Mouse (Mus musculus) embryonic facial prominence, embryonic 11.5 days (tissue): ENCODE data around the gene Hspg2. TPM values are rescaled to one million over a fixed set of nuclear protein-coding genes. Genes with fewer than 3 reads are reported as not detected.

Source experiments
- ATAC-seq: fragments of 200-750 bp; cut with Nextera tagmentation; replicated peaks from 2 replicates; pipeline ENCODE4 v1.8.0; 2017; ENCODE audit warnings: low read depth; ENCODE audit not compliant: insufficient number of reproducible peaks, low FRiP score, low TSS enrichment
- DNase-seq: peaks from one replicate; pipeline ENCODE4 v3.0.0-alpha.2; 2015; ENCODE audit warnings: low spot score
- H3K27ac ChIP-seq: fragments of 300-500 bp; sonication (generic); replicated peaks from 2 replicates; pipeline ENCODE4 v1.5.1; 2014; ENCODE audit warnings: mild to moderate bottlenecking, low read depth, low read length, control low read depth
- H3K27me3 ChIP-seq: fragments of 300-500 bp; sonication (generic); 2 replicates; pipeline ENCODE4 v1.6.1; 2014; ENCODE audit warnings: mild to moderate bottlenecking, low read length, moderate library complexity, mixed read lengths; ENCODE audit not compliant: control insufficient read depth, insufficient read depth
- H3K36me3 ChIP-seq: fragments of 300-500 bp; sonication (generic); replicated peaks from 2 replicates; pipeline ENCODE4 v1.6.1; 2014; ENCODE audit warnings: low read depth, mild to moderate bottlenecking, low read length, moderate library complexity, mixed read lengths; ENCODE audit not compliant: control insufficient read depth, insufficient read depth
- H3K4me1 ChIP-seq: fragments of 300-500 bp; sonication (generic); 2 replicates; pipeline ENCODE4 v1.6.1; 2014; ENCODE audit warnings: low read length, mixed read lengths; ENCODE audit not compliant: control insufficient read depth, insufficient read depth
- H3K4me2 ChIP-seq: fragments of 300-500 bp; sonication (generic); 2 replicates; pipeline ENCODE4 v1.6.1; 2014; ENCODE audit warnings: low read depth, mild to moderate bottlenecking, control low read depth, low read length, moderate library complexity
- H3K4me3 ChIP-seq: fragments of 300-500 bp; sonication (generic); 2 replicates; pipeline ENCODE4 v1.5.1; 2014; ENCODE audit warnings: low read depth, low read length, control low read depth
- H3K9ac ChIP-seq: fragments of 300-500 bp; sonication (generic); replicated peaks from 2 replicates; pipeline ENCODE4 v1.6.1; 2014; ENCODE audit warnings: mild to moderate bottlenecking, control low read depth, low read length
- H3K9me3 ChIP-seq: fragments of 300-500 bp; sonication (generic); replicated peaks from 2 replicates; pipeline ENCODE4 v1.6.1; 2016; ENCODE audit warnings: mild to moderate bottlenecking, low read length, inconsistent platforms, mixed read lengths; ENCODE audit not compliant: control insufficient read depth
- WGBS: fragments of 180-500 bp; shearing (Covaris S2); extraction: QIAGEN DNeasy Blood & Tissue Kit; methylation state at CpG from one replicate; pipeline ENCODE4 v1.1.7; 2014; 5-methylcytosine and 5-hydroxymethylcytosine counted together
- polyA plus RNA-seq: library from polyadenylated mRNA; unstranded; fragments of >200 nt; fragmentation: Nextera tagmentation; extraction: Ambion mirVana; gene quantifications from 2 replicates; pipeline ENCODE4 v1.2.1, GENCODE M21; 2014

Hspg2 gene
- polyA plus RNA-seq, 1 experiment from 2014 or later = 14.4 TPM

DNA sequence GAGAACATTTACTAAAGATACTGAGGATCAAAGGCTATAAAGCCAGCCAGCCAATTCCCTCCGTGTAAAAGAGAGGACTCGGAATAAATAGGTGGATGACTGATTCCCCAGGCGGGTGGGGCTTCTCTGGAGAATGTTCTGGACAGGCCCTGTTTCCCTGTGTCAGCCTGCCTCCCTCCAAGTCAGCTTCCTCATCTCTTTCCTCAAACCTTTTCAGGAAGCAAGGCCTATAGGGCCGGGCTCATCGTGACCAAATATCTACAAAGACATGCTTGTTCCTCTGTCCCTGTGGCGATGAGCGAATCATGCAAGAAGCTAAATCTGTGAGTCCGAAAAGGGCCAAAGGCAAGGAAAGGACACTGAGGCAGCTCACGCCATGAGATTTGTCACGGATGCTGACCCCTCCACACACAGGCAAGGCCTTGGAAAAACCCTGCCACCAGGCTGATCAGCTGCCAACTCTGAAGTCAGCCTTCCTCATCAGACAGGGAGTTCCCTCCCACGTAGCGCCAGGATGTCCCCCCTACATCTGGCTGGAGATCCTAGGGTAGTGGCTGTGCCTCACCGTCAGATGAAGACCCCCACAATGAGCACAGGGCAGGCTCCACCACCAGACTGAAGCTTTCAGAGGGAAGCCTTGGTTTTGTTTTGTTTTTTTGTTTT is 3.3 kb upstream of the Hspg2 start:
- Histone ChIP-seq H3K27ac (no peak overlapping the region), H3K36me3 (no peaks in the 10 kb centered on the region), H3K9ac (no peak overlapping the region), H3K4me3 (no peak overlapping the region), H3K27me3 (no peaks in the 10 kb centered on the region), H3K9me3 (no peaks in the 10 kb centered on the region), H3K4me1 (no peaks in the 10 kb centered on the region), H3K4me2 (no peak overlapping the region)
- DNase-seq (no peak), ATAC-seq (no peak)
- WGBS = 69% methylated on average over 13 of the region's 13 CpGs

DNA sequence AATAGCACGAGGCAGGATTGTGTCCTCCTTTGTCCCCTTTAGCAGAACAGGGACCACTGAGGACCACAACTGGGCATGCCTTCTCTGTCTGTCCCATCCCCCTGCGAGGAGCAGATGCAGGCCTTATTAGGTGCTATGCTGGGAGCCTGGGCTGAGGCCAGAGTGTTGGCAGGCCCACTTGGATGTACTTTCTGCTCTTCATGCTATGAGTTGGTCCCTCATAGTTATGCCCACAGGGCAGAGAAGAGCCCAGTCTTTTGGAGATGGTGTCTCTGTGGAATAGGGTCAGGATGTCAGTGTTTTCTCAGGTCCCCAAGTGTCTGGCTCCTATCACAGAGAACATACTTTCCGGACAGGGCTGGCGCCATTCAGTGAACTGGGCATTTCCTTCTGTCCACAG is 1.6 kb upstream of the Hspg2 start:
- Histone ChIP-seq H3K9me3 (no peaks in the 10 kb centered on the region), H3K9ac (no peak overlapping the region), H3K4me1 (no peaks in the 10 kb centered on the region), H3K4me3 (no peak overlapping the region), H3K27ac (no peak overlapping the region), H3K27me3 (no peaks in the 10 kb centered on the region), H3K36me3 (no peaks in the 10 kb centered on the region), H3K4me2 (no peak overlapping the region)
- ATAC-seq (no peak), DNase-seq (no peak)
- 72% methylated on average over 4 of the region's 4 CpGs for WGBS

DNA sequence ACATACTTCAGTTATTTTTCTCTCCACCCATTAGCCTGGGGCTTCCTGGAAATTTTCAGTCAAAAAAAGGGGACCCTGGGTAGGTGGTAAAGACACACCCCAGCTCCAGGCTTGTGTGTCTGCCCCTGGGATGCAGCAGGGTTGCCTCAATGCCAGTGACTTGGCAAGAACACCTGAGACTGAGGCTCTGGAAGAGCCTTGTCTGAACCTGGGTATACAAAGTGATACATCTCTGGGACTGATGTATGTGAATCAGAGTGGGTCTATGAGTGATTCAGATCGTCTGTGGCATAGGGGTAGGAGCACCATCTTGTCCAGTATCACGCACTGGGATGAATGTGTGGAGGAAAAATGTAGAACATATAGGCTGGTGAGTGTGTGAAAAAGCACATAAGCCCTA is 1.0 kb upstream of the Hspg2 start:
- Histone ChIP-seq H3K27ac (no peak overlapping the region), H3K27me3 (no peaks in the 10 kb centered on the region), H3K36me3 (no peaks in the 10 kb centered on the region), H3K4me3 (no peak overlapping the region), H3K4me2 (no peak overlapping the region), H3K9ac (no peak overlapping the region), H3K4me1 (no peaks in the 10 kb centered on the region), H3K9me3 (no peaks in the 10 kb centered on the region)
- DNase-seq (no peak), ATAC-seq (no peak)
- WGBS = 86% methylated on average over 2 of the region's 2 CpGs

DNA sequence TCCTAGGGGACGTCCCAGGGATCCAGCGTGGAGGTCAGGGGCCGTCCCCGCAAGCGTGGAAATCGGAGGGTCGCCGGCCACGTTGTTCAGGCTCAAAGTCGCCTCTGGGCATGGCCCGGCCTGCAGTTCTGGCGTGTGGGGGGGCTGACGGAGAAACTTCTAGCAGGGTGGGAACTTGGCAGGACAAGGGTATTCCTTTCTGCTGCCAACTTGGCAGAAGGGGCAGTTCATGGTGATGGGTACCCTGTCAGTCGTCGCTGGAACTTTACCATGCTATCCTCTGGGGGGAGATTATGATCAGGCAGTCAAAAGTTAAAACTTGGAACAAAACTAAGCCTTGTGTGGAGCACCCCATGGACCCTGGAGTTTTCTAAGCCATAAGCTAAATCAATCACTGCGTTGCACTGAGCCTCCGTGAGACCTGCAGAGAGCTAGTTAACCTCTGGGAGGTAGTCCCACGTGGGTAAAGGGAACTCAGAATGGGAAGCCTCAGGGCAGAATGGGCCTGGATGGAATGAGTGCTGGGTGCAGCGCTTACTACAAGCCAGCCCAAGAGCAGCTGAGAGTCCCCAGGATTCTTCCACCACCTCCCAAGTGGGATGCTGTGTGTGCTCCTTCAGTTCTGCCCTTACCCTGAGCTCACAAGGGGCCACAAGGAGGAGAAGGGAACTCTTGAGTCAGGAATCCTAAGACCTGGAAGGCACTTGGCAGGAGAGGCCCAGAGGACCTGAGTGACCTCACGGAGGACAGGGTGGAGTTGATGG is 694 bp downstream of the Hspg2 start:
- peak overlapping the region; percentile 79 for H3K9ac ChIP-seq
- no peaks in the 10 kb centered on the region for H3K4me1 ChIP-seq
- no peaks in the 10 kb centered on the region for H3K9me3 ChIP-seq
- H3K4me3 ChIP-seq = peak overlapping the region; percentile 76
- H3K27me3 ChIP-seq = no peaks in the 10 kb centered on the region
- peak; percentile 52 for DNase-seq
- ATAC-seq = 0 out of 2 replicates have a peak, but pooled peaks have one; percentile 0
- WGBS = 4% methylated on average over 19 of the region's 20 CpGs
- H3K36me3 ChIP-seq = no peaks in the 10 kb centered on the region
- peak overlapping the region; percentile 42 for H3K27ac ChIP-seq
- peak overlapping the region; percentile 91 for H3K4me2 ChIP-seq

DNA sequence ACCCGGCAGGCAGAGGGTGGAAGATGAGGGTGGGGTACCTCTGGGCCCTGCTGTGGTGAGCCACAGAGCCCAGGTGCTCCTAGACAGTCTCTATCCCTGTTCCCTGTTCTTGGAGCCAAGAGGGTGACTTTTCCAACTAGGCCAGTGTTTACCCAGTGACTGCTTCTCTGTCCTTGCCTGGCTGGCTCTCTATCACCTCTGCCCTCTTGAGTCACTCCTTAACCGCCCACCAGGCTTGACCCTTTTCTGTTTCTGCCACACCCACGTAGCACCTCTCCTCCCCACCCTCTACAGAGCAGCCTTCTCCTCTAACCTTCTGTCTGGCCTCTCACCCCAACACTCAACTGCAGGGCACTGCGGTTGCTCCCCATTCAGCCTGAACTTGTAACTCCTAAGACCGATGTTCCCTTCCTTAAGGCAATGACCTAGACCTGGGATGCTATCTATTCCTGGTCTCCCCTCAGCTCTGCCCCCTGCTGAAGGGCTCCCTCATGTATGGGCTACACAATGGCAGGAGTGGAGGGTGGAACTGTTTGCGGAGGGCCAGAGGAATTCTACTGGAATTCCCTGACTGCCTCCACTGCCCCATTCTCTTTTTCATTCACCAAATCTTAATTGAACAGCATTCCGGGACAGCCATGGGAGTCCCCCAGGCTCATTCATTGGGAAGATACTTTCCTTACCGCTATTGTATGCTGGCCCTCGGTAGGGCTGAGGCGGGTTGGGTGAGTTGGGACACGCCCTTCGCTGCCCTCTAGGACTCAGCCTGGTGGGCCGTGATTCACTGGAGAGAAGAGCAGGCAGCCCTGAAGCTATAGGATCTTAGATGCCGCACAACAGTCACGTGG is 1.5 kb downstream of the Hspg2 start:
- Histone ChIP-seq H3K27ac (no peak overlapping the region), H3K4me3 (peak overlapping the region; percentile 76), H3K4me1 (no peaks in the 10 kb centered on the region), H3K9ac (peak overlapping the region; percentile 79), H3K9me3 (no peaks in the 10 kb centered on the region), H3K4me2 (peak overlapping the region; percentile 91), H3K27me3 (no peaks in the 10 kb centered on the region), H3K36me3 (no peaks in the 10 kb centered on the region)
- no peak for DNase-seq
- ATAC-seq = 0 out of 2 replicates have a peak, but pooled peaks have one; percentile 8
- WGBS = 43% methylated on average over 15 of the region's 15 CpGs

DNA sequence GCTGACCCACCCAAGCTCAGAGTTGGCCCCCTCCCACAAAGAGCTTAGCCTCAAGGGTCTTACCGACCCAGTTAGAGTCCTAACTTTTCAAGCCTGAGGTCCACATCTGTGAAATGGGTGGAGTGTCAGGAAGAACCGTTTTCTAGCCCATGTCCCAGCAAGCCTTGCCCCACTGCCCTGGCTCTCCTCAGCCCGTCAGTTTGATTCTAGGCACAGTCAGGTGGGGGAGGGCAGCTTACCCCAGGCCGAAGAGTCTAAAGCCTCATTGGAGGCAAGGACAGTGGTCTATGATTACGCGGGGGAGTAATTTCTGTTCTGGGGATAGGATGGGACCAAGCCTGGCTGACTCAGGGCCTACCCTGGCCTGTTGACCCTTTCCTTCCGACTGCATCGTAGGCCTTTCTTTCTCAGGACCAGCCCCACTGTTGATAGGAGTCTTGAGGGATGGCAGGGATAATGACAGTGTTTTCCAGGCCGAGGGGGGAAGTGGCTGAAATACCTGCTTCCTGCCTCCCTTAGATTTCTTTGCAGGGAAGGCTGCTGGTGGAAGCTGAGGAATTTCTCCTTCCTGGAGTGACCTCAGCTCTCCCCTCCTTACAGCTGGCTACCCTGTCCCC is 2.2 kb downstream of the Hspg2 start:
- H3K4me2 ChIP-seq = peak overlapping the region; percentile 5; the same call in 1 of the 2 replicates
- no peaks in the 10 kb centered on the region for H3K9me3 ChIP-seq
- no peaks in the 10 kb centered on the region for H3K4me1 ChIP-seq
- H3K36me3 ChIP-seq = no peaks in the 10 kb centered on the region
- H3K27ac ChIP-seq = peak overlapping the region; percentile 29
- no peaks in the 10 kb centered on the region for H3K27me3 ChIP-seq
- peak overlapping the region; percentile 76; the same call in 1 of the 2 replicates for H3K4me3 ChIP-seq
- WGBS = 56% methylated on average over 9 of the region's 9 CpGs
- no peak for DNase-seq
- H3K9ac ChIP-seq = peak overlapping the region; percentile 28
- ATAC-seq = no peak

DNA sequence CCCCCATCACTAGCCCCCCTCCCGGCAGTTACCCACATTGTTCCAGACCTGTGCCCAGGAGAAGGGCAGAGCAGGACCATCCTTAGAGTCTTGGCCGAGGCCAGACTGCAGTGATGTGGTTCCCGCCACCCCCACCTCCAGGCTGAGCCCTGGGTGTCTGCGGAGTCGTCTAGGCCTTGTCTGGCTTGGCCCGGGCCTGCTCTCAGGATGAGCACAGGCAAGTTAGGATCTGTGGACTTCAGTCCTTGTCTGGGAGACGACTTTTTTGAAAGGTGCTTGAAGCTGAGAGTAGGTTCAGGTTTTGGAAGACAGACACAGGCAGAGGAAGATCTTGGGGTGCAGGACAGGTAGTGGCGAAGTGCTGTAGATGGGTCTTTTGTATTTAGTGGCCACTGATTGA is 2.8 kb downstream of the Hspg2 start:
- peak overlapping the region; percentile 28 for H3K9ac ChIP-seq
- no peak overlapping the region for H3K4me3 ChIP-seq
- no peaks in the 10 kb centered on the region for H3K9me3 ChIP-seq
- ATAC-seq = no peak
- no peak for DNase-seq
- H3K27me3 ChIP-seq = no peaks in the 10 kb centered on the region
- peak overlapping the region; percentile 29 for H3K27ac ChIP-seq
- 59% methylated on average over 8 of the region's 8 CpGs for WGBS
- no peaks in the 10 kb centered on the region for H3K36me3 ChIP-seq
- no peak overlapping the region; the same call in 1 of the 2 replicates for H3K4me2 ChIP-seq
- H3K4me1 ChIP-seq = peaks cover 3% of the 10 kb centered on the region; the same call in 1 of the 2 replicates
